Mouse (Mus musculus) olfactory bulb, adult 2 months (tissue): ENCODE data around the gene Slc39a11.

ENCODE experiments used
- CTCF ChIP-seq: fragments of 200-500 bp; IDR thresholded peaks from 2 replicates; pipeline ENCODE4 v1.5.1; 2012; ENCODE audit warnings: low read depth, mild to moderate bottlenecking, low read length, moderate library complexity; ENCODE audit not compliant: insufficient read depth
- POLR2A ChIP-seq: fragments of 200-500 bp; IDR thresholded peaks from 2 replicates; pipeline ENCODE4 v1.6.1; 2012; ENCODE audit warnings: mild to moderate bottlenecking, low read depth, low read length, moderate library complexity; ENCODE audit not compliant: insufficient read depth

DNA sequence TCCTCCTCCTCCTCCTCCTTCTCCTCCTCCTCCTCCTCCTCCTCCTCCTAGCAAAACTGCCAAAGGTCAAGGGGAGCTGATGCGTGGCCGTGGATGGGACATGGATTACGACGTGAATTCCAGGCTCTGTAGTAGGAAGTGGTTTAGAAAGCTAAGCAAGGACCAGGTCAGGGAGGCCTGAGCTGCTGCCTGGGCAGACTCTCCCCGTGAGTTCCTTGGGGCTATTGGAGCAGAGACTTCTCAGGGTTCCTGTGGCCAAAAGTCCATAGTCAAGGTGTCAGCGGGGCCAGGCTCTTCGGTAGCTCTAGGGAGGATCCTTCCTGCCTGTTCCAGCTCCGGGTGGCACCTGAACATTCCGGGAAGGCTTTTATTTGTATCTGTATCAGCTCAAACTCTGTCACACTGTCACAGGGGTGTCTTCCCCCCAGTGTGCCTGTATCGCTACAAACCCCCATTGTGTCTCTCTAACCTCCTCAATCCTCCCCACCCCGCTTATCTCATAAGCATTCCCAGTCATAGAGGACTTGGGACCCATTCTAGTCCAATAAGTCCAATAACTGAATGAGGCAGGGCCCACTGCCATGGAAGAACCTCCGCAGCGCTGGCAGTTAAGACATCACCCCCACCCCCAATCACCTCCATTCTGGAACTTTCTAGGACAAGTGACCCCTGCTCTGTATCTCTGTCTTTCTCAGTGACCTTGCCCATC lies 356.8 kb downstream of the Slc39a11 start:
- TF ChIP-seq CTCF (no peak), POLR2A (no peak)
